Mouse (Mus musculus) G1E (cell line): ENCODE measurements around the gene Olfr481.

ENCODE experiments used
- CTCF ChIP-seq: IDR thresholded peaks from 2 replicates; pipeline ENCODE4 v1.5.1; 2012; ENCODE audit warnings: low read depth, low read length, inconsistent platforms, mixed read lengths
- GATA2 ChIP-seq: IDR thresholded peaks from 2 replicates; pipeline ENCODE4 v1.6.1; 2012; ENCODE audit warnings: low read depth, low read length, inconsistent platforms, borderline replicate concordance

- no peak for TF ChIP-seq CTCF
- TF ChIP-seq GATA2, result no peak
Measured at GRCm38 (mm10) chr7:108127349-108127748, 47.7 kb downstream of the Olfr481 start, which contains the start of gene Olfr484.
